Mouse (Mus musculus): ENCODE measurements around the gene Rad51b.

DNA sequence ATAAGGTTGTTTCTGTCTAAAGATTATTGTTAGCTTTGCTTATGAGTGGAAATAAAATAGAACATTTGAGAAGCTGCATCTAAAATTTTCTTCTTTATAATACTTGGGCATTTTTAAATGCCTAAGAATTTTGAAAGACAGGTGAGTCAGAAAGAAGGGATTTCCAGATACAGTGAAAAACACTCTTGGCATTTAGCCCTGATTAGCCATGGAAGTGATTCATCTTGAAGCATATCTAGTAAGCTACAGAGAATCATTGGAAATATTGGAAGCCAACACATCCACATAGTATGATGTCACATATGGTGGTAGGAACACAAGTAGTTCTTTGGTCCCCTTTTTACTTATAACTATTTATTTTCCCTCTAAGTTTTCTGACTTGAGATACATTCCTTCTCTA lies 256.0 kb downstream of the Rad51b start:
- TF ChIP-seq EP300 (IDR thresholded peaks at IDR 0.05; ENCODE audit: insufficient read depth, low read depth, low read length) (no peak), CTCF (IDR thresholded peaks at IDR 0.05; ENCODE audit: low read depth, low read length) (no peak), POLR2A (IDR thresholded peaks at IDR 0.05; ENCODE audit: insufficient read depth, low read length) (no peak)
